ENCODE assay signal across 8 mouse cellular contexts in genomic region chr15:86167787-86168504, GRCm38 (mm10). TPM values are rescaled to one million over a fixed set of nuclear protein-coding genes. Genes with fewer than 3 reads are reported as not detected.
DNase-seq lines count a peak whose midpoint lies in the region; ATAC-seq and TF ChIP-seq lines count a peak whose summit lies in the region.
"Had no signal": no experiment of that assay in that cellular context is flagged by ENCODE, and none has a peak within 500 bp of the region (broad histone marks: within the 10 kb centered on the region; RNA-seq: fewer than 3 reads in every experiment).

No protein-coding gene starts in this region.

- DNase-seq in hindbrain, postnatal 0 days (ENCODE audit: low spot score), result no peak
- DNase-seq in CD4-positive, CD25-positive, alpha-beta regulatory T cell, adult 2 months (ENCODE audit: low read depth, low spot score), result peak; percentile 46
- no peak for DNase-seq in adrenal gland, postnatal 36 days

- WGBS in hindbrain, postnatal 0 days, result 73% methylated on average over 10 of the region's 10 CpGs
- WGBS in hindbrain, embryonic 12.5 days, result 81% methylated on average over 10 of the region's 10 CpGs

- peak overlapping the region; percentile 26; the same call in 1 of the 2 replicates for H3K27ac ChIP-seq in hindbrain, postnatal 0 days
- no peak overlapping the region for H3K27ac ChIP-seq in hindbrain, embryonic 12.5 days
- peak overlapping the region; percentile 100 for H3K27ac ChIP-seq in bone marrow macrophage, adult 2 months (ENCODE audit: insufficient read depth, low read depth, low read length)

- H3K4me1 ChIP-seq in hindbrain, postnatal 0 days (ENCODE audit: insufficient read depth, low read length), result peaks cover 13% of the 10 kb centered on the region
- peaks cover 22% of the 10 kb centered on the region for H3K4me1 ChIP-seq in hindbrain, embryonic 12.5 days
- H3K4me1 ChIP-seq in bone marrow macrophage, adult 2 months (ENCODE audit: control insufficient read depth, insufficient read depth, low read length), result peaks cover 59% of the 10 kb centered on the region

- no peak for TF ChIP-seq POLR2A in bone marrow macrophage, adult 2 months (IDR thresholded peaks at IDR 0.05; ENCODE audit: borderline replicate concordance, low read depth, low read length)

- H3K4me3 ChIP-seq in hindbrain, postnatal 0 days (ENCODE audit: low read length), result no peak overlapping the region
- H3K4me3 ChIP-seq in hindbrain, embryonic 12.5 days, result no peak overlapping the region
- H3K4me3 ChIP-seq in bone marrow macrophage, adult 2 months (ENCODE audit: insufficient read depth, low read length), result peak overlapping the region; percentile 22
- H3K4me3 ChIP-seq: erythroblast, embryonic 14.5 days had no signal

- no peak overlapping the region for H3K4me2 ChIP-seq in hindbrain, postnatal 0 days (ENCODE audit: low read depth, low read length)
- no peak overlapping the region for H3K4me2 ChIP-seq in hindbrain, embryonic 12.5 days (replicated peaks)

- H3K9me3 ChIP-seq in hindbrain, postnatal 0 days (ENCODE audit: low read length), result no peaks in the 10 kb centered on the region
- no peaks in the 10 kb centered on the region for H3K9me3 ChIP-seq in hindbrain, embryonic 12.5 days (replicated peaks)

- peaks cover 5% of the 10 kb centered on the region; the same call in 1 of the 2 replicates for H3K36me3 ChIP-seq in hindbrain, postnatal 0 days (ENCODE audit: insufficient read depth, low read length)
- peaks cover 4% of the 10 kb centered on the region; the same call in 1 of the 2 replicates for H3K36me3 ChIP-seq in hindbrain, embryonic 12.5 days

- no peak for TF ChIP-seq CTCF in hindbrain, postnatal 0 days (IDR thresholded peaks at IDR 0.05; ENCODE audit: low read depth)
- no peak for TF ChIP-seq CTCF in bone marrow macrophage, adult 2 months (IDR thresholded peaks at IDR 0.05; ENCODE audit: low read depth, low read length)

- no peak for ATAC-seq in hindbrain, postnatal 0 days
- ATAC-seq in hindbrain, embryonic 12.5 days (ENCODE audit: low FRiP score), result no peak
- peak; percentile 13; the same call in 1 of the 2 replicates for ATAC-seq in megakaryocyte progenitor cell, adult 5-6 weeks (replicated peaks; ENCODE audit: poor library complexity)
- ATAC-seq in activated CD4-positive, CD25-positive, alpha-beta regulatory T cell, adult 4 months, result no peak

- H3K27me3 ChIP-seq in hindbrain, postnatal 0 days (ENCODE audit: insufficient read depth, low read length), result no peaks in the 10 kb centered on the region
- no peaks in the 10 kb centered on the region for H3K27me3 ChIP-seq in hindbrain, embryonic 12.5 days

- H3K9ac ChIP-seq in hindbrain, postnatal 0 days (replicated peaks; ENCODE audit: low read length), result no peak overlapping the region
- H3K9ac ChIP-seq in hindbrain, embryonic 12.5 days, result no peak overlapping the region

RNA-seq across cellular contexts. Expression of gene Cerk, which starts 18.0 kb away (rescaled TPM):
- 46.3 and 52.1 TPM in 2 replicates for total RNA-seq in hindbrain, postnatal 0 days (2014; rRNA removed)
- 23.4 and 23.6 TPM in 2 replicates for polyA plus RNA-seq in hindbrain, postnatal 0 days (2015; fragmentation: Nextera tagmentation; extraction: Ambion mirVana)
- 26.0 and 28.1 TPM in 2 replicates for polyA plus RNA-seq in hindbrain, embryonic 12.5 days (2016; fragmentation: Nextera tagmentation; extraction: Ambion mirVana)
- 103 and 111 TPM in 2 replicates for polyA plus RNA-seq in bone marrow macrophage, adult 2 months (2012; ENCODE audit: insufficient read depth, insufficient read length, missing spikeins)
- total RNA-seq in megakaryocyte progenitor cell, adult 5-6 weeks (2015), result 25.0 and 26.5 TPM in 2 replicates
- total RNA-seq in megakaryocyte progenitor cell, adult 5-6 weeks (2017), result 37.6 and 45.7 TPM in 2 replicates
- total RNA-seq in adrenal gland, postnatal 36 days (2021), result 10 to 100 TPM; 27.1 to 74.2 TPM
- polyA plus RNA-seq in activated CD4-positive, CD25-positive, alpha-beta regulatory T cell, adult 4 months (2017; shearing (Covaris generic)), result 1 to 10 TPM; 5.1 to 5.7 TPM

RNA-seq across cellular contexts. Expression of gene Tbc1d22a, which starts 46.3 kb away (rescaled TPM):
- total RNA-seq in hindbrain, postnatal 0 days (2014; rRNA removed), result 17.4 and 26.2 TPM in 2 replicates
- polyA plus RNA-seq in hindbrain, postnatal 0 days (2015; fragmentation: Nextera tagmentation; extraction: Ambion mirVana), result 12.8 and 13.6 TPM in 2 replicates
- 13.8 and 14.1 TPM in 2 replicates for polyA plus RNA-seq in hindbrain, embryonic 12.5 days (2016; fragmentation: Nextera tagmentation; extraction: Ambion mirVana)
- 37.2 and 39.8 TPM in 2 replicates for polyA plus RNA-seq in bone marrow macrophage, adult 2 months (2012; ENCODE audit: insufficient read depth, insufficient read length, missing spikeins)
- total RNA-seq in megakaryocyte progenitor cell, adult 5-6 weeks (2015), result 12.2 and 12.6 TPM in 2 replicates
- 17.3 and 19.8 TPM in 2 replicates for total RNA-seq in megakaryocyte progenitor cell, adult 5-6 weeks (2017)
- total RNA-seq in adrenal gland, postnatal 36 days (2021), result 10 to 100 TPM; 28.9 to 35.6 TPM
- 10 to 100 TPM; 10.6 to 13.1 TPM for polyA plus RNA-seq in activated CD4-positive, CD25-positive, alpha-beta regulatory T cell, adult 4 months (2017; shearing (Covaris generic))
